Mouse (Mus musculus): ENCODE measurements around the gene Mei1.

DNA sequence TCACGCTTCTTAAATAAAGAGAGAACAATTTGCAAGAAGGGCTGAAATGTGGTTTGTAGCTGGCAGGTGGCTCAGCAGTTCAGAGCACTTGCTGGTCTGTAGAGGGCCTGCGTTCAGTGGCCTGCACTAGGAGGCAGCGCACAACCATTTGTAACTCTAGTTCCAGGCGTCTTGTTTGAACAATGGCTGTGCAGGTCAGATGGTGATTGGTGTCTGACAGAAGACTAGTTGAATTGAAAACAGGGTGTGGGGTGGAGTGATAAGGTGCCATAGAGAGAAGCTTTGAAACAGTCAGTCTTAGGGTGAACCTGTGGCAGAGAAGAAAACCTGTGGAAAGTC, 94.2 kb downstream of the Mei1 start:
- no peak for TF ChIP-seq CTCF (IDR thresholded peaks at IDR 0.05; ENCODE audit: borderline replicate concordance, extremely low read depth, insufficient read depth, insufficient read length)
- no peak for TF ChIP-seq POLR2A (IDR thresholded peaks at IDR 0.05; ENCODE audit: borderline replicate concordance, extremely low read depth, insufficient read depth, insufficient read length, poor library complexity, severe bottlenecking)
